Mouse (Mus musculus): ENCODE measurements around the gene Prm2.
"Not testable (repeated sequence)": the region's sequence is repeated elsewhere in the genome, so short reads cannot be mapped to it uniquely, and the experiment has no call there.

Prm2 gene

DNA sequence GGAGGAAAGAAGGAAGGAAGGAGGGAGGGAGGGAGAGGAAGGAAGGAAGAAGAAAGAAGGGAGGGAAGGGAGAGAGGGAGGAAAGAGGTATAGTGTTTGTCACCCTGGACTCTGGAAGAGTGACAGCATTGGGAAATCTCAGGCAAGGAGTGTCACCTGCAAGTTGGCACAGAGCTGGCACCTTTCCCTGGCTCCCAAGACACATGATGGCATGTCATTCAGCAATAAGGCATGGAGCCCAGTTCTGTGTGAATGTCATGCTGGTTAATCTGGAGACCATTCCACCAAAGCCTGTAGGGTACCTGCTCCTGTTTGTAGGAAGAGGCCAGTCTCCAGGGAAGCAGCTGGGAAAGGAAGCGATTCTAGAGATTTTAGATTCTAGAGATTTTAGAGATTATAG is 14.4 kb upstream of the Prm2 start:
- DNase-seq: no peak

DNA sequence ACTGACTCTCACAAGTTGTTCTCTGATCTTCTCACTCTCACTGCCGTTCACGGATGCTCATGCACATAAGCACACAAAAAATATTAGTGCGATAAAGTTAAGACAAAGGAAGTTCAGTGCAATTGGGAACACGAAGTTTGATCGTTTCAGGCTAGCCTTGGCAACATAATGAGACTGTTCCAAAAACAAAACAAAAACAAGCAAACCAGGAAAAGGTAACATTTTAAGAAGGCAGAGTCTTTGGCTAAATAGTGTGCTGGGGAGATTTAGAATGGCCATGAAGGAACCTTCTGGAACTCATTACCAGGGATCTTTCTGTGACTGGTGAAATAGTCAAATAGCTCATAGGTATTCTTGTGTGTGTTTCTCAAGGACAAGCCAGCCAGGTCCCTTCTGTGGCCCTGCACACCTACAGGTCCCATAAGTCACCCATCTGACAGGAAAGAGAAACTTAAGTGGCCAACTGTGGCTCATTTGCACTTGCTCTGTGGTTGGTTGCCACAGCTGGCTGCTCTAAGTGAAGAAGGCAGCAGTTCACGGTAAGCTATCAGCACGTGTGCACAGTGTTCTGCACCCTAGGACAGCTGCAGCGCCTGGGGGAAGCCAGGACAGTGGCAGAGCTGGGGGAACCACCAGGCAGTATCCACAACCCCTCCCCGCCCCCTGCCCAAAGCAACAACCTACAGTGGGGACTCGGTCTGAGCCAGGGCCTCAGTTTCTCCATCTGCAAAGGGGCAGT is 10.0 kb upstream of the Prm2 start, which contains the start of gene Prm1:
Gene Prm1, minus strand, starts transcription at position 51 of the 739 bp plus-strand sequence.
- DNase-seq: no peak

DNA sequence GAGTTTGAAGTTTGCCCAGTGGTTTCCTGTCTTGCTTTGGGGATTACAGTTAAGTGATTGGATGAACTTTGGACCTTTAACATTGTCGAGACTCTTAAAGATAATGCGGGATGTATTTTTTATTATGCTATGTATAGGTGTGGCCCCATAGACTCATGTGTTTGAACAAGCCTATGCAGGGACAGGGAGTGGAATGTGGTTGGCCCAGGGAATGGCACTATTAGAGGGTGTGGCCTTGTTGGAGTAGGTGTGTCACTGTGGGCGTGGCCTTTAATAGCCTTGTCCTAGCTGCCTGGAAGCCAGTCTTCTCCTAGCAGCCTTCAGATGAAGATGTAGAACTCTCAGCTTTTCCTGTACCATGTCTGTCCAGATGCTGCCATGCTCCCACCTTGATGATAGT is 6.5 kb upstream of the Prm2 start:
- not testable (repeated sequence) for DNase-seq

DNA sequence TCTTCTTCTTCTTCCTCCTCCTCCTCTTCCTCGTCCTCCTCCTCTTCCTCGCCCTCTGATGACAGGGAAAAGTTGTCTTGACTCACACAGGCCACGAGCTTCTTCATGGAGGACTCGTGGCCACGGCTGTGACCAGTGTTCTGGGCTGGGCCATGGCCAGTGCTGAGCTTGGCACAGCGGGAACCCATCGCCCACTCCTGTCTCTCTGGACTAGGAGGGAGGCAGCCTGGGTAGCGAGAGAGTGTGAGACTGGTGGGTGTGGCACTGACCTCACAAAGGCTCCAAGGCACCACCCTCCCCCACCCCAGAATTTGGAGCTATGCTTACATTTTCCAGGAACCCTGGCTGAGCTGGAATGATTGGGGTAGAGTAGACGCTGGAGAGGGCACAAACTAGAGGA is 5.2 kb downstream of the Prm2 start, which contains the start of gene Prm3:
Gene Prm3, minus strand, starts transcription at position 213 of the 400 bp plus-strand sequence.
- DNase-seq: no peak

DNA sequence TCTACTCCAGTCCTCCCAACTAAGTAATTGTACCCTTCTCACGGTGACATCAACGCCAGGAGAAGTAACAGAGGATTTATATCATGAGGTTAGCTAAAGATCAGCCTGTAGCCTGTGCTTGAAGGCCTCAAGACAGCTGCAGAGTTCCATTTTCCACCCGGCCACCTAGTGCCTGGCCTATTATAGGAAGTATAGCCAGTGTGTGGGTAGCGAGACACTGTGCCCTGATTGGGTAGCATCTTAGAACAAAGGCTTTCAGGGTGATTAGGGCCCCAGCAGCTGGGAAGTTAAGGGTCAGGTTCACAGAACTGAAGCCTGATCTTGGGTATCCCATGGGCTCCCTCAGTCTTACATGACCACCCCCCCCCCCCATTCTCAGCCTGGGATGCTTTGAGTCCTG is 7.1 kb downstream of the Prm2 start:
- DNase-seq: no peak

DNA sequence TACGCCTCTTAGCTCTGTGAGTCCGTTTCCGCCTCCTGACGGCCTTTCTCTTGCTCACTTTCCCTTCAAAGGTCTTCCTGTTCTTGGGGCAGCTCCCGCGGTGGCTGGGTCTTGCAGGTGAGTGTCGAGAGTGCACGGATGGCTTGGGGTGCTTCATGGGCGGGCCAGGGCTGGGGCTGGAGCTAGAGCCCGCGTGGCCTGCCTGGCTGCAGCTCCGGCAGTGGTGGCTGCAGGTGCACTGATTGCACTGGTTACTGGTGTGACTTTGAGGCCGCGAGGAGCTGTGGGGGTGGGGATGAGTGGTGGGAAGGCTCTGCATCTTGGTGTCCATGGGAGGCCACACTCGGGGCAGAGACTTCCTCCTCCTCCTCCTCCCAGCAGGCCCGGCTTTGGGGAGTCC is 7.7 kb downstream of the Prm2 start, which contains the start of gene Tnp2:
Gene Tnp2, minus strand, starts transcription at position 390 of the 400 bp plus-strand sequence.
- DNase-seq: no peak

DNA sequence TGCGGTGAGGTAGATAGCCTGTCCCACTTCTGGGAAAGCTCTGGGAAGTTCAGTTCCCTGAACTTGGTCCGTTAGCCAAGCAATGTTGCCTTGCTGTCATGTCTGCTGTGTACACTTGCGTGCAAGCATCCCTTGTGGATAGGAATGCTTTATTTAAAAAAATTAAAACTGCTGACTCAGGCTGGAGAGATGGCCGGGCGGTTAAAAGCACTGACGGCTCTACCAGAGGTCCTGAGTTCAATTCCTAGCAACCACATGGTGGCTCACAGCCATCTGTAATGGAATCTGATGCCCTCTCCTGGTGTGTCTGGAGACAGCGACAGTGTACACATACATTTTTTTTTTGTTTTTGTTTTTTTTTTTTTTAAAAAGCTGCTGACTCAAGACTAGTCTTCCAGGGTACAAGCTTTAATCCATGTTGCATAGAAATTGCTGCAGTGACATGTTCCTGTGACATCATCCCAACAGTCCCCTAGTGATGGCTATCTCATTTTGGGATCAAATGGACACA is 8.3 kb downstream of the Prm2 start:
- DNase-seq: no peak

DNA sequence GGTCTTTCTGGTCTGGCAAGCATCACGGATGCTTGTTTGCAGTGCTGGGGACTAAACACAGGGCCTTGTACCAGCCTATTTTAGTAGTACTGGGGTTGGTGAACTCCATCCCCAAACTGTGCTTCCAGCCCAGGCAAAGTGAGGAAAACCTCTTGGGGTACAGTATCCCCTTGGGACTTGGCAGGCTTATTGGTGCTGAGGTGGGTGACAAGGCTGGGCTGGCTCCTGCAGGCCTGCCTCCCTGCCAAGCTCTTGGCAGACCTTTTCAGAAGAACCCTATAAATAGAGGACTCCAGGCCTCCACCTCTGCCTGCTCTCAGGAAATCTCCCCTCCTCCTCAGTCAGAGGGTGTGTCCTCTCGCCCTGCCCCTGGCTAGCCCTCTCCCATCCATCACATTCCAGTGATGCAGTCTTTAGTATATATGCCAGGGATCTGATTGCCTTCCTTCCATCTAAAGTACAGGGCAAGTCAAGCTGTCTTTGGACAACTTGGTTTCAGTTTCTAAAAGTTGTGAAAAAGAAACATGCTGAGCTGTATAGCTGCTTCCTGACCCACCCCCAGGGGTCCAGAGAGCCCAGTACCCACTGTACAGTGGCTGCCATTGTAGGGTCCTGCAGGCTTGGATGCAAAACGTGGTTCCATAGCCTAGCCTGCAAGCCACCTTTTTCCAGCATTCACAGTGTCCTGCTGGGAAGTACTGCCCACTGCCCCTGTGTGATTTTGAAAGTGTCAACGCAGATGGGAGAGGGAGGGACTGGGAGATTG is 9.0 kb downstream of the Prm2 start:
- peak; percentile 26 for DNase-seq

DNA sequence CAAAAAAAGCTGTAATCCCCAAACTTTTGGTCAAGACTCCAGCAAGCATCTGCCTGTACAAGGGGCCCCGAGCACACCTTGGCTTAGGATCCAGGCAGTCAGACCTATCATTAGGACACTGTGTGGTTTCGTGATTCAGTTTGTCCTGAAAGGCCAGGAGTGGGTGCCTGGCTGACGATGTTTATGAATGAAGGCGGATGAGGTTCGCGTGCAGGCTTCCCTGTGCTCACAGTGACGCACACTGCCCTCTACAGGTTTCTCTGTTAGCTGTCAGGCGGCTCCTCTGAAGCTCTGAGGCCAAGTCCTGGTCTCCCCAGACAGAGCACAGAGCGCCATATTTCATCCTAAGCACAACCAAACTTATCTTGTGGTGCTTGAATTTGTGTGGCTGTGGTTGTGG is 9.6 kb downstream of the Prm2 start:
- DNase-seq: peak; percentile 90

DNA sequence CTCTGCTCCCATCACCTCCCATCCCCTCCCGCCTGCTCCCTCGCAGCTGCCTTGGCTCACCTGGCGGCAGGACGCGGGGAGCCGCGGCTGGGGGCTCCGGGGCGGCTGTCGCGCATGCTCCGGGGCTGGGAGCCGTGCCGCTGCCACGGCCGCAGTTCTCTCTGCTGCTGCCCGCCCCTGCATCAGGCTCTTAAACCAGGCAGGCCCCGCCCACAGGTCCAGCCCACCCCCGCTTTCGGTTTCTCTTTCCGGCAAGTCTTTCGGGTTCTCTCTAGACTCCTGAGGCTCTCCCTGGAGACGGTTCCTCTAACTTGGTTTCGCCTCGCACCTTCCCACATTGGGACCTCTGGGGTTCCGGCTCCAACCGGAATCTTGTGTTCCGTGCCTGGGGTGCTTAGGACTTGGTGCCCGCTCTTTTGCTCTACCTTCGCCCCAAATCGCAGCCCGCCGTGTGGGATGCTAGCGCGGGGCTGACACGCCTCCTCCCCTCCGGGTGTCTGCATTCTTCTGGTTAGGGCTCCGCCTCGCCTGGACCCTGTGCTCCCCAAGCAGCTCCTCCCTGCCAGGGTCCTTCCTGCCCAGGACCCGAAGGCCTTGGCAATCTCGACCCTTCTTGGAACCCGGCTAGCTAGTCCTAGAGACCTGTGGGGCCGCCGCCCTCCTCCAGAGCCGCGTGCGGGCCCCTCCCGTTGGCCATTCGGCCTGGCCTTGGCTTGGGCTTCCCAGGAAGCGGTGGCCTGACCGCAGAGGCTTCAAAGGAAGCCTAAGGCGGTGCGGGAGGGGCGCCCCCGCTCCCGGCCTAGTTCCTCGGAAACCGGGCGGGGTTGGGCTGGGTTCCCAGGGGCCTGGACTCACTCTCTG is 10.3 kb downstream of the Prm2 start, which contains the start of gene Socs1:
Gene Socs1, minus strand, starts transcription at position 166 of the 861 bp plus-strand sequence.
- peak; percentile 74 for DNase-seq

DNA sequence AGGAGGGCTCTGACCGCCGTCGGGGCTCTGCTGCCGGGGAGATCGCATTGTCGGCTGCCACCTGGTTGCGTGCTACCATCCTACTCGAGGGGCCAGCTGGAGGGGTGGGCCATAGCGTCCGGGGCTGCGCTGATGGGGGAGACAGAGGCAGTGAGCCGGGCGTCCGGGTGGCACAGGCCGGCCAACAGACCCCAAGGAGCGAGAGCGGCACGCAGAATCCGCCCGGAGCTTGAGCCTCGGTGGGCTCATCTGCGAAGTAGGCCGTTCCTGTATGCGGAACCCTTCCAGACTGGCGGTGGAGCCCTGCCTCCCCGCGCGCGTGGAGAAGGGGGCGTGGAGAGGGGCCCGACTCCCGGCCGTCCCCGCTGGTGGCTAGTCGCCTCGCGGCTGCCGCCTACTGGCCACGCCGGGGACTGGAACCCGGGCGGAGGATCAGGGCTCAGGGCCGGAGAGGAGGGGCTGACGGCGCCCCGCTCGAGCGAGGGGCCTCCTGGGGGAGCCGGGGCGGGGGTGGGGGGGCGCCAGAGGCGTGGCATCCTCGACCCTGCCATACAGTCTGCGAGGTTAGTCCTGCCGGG is 11.1 kb downstream of the Prm2 start:
- peak; percentile 87 for DNase-seq

DNA sequence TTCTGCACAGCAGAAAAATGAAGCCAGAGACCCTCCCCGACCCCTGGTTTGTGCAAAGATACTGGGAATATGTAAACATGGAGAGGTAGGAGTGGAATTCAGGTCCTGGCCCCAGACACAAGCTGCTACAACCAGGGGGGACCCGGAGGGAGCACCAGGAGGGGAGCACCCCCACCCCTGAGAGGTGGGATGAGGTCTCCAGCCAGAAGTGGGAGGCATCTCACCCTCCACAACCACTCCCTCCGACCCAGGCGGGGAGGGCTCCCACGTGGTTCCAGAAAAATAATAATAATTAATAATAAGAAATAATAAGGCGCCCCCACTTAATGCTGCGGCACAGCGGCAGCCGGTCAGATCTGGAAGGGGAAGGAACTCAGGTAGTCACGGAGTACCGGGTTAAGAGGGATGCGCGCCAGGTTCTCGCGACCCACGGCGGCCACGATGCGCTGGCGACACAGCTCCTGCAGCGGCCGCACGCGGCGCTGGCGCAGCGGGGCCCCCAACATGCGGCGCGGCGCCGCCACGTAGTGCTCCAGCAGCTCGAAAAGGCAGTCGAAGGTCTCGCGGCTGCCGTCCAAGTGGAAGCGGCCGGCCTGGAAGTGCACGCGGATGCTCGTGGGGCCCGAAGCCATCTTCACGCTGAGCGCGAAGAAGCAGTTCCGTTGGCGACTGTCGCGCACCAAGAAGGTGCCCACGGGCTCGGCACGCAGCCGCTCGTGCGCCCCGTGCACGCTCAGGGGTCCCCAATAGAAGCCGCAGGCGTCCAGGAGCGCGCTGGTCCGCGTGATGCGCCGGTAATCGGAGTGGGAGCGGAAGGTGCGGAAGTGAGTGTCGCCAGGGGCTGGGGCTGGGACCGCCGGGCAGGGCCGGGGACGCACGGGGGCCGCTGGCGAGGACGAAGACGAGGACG is 11.8 kb downstream of the Prm2 start:
- DNase-seq: peak; percentile 32

DNA sequence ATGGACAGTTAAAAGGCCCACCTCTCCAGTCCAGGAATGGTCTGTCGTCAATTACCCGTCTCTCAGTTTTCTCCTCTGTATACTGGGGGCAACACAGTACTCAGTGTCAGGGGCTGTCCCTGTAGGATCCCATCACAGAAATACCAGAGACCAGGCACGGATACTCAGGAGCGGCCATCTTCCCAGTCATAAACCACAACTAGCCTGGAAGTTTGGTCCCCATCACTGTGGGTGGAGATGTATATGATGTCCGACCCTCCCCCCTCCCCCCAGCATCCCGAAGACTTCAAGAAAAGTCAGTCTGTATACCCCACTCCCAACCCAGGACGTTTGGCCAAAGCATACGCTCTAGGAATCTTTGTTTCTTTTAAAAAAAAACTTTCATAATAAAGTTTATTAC is 12.5 kb downstream of the Prm2 start:
- no peak for DNase-seq

DNA sequence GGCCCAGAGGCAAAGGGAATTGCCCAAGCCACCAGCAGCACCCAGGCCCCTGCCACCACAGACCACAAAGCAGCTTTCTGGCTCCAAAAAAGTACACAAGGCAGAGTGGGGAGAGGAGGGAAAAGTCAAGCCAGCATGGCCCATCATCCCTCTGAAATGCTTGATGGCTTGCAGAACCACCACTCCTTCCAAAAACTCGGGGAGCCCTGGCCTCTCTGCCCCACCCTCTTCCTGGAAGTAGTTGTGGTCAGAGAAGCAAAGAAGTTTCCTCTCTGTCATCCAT is 12.8 kb downstream of the Prm2 start:
- peak; percentile 22 for DNase-seq

DNA sequence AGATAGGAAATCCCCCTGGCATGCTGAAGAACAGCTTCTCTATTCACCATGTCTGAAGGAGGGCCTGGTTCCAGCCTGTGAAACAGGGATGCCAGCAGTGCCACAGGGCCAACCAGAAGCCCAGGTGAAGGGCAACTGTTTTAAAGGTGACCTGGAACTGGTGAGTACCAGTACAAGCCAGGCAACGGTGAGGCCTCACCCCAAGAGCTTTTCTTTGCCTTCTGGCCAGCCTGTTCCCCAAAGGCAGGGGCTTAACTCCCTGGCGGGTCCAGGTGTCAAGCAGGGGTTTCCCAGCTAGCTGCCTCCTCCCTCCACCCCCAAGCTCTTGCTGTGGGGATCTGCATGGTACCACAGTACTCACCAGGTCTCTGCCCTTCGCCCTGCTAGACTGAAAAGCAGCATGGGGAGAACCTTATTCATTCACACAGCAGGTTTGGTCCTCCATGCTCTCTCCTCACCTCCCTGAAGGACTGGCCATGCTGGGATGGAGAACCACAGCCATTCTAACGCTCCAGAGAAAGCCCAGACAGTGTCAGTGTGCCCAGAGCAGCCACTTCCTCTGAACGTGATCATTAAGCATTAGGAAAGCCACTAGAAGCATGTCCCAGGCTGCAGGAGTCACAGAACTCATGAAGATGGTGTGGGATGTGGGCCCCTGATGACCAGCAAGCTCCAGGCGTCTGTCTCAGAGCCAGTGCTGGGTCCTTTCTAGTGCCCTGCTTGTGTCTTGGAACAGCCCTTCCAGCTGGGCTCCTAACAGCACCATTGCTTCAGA is 13.4 kb downstream of the Prm2 start:
- no peak for DNase-seq

DNA sequence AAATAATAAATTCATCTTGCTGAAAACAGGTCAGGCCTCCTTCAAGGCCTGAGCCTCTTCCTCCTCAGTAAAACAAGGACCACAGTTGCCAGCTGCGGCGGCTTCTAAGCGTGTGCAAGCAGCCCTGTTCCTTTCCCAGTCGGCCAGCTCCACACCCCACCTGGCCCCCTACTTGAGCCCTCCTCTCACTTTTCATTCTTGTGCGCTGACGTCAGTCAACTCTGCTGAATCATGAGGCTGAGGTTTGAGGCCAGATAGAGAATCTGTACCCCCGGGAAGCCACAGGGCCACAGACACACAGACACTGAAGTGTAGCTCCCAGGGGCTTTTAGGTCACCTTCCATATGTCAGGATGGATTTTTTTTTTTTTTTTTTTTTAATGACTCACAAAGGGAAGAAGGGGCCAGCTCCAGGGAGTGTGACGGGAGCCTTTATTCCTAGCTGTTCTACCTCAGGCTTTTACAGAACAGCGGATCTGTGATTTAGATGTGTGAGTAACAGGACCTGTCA is 14.0 kb downstream of the Prm2 start:
- DNase-seq: no peak

DNA sequence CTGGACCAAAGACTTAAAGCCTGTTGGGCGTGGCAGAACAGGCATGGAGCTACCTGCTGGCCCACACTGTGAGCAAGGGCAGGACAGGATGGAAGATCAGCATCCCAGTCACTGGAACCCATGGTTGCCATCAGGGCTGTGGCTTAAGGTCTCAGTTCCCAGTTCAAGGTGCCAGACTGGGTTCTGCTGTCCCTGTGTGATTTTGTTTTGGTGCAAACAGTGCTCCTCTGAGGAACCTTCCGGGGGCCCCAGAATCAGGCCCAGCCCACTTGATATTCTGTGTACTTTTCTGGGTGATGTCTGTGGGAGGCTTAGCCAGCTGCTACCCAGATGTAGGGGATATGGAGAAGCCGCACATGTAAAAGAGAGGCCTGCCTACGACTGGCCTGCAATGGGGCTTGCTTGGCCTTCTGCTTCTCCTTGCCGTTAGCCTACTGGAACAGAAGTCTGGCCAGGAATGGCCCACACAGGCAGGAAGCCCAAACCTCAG is 15.3 kb downstream of the Prm2 start:
- no peak for DNase-seq

DNA sequence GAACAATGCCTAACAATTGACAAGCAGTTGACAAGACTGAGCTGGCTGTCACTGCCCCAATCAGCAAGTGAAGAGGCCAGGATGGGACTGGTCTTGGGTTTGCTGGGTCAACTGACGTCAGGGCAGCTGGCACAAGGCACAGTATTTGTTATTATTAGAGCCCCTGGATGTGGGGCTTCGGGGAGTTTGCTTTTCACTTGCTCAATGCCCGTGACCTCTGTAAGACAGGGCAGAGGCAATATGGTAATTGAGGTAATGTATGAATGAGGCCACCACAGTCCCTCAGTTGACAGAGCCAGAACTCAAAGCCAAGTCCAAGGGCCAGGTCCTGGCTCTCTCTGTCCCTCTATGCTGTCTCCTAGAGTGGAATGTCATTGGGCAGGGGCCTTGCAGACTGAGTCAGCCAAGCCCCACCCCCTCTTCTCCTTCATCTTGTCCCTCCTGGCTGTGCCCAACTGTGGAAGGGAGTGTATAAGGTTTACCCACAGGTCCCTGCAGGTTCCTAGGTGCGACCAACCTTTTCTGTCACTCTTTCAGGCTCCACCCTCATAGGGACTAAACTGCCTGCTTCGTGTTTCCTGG is 18.3 kb downstream of the Prm2 start:
- DNase-seq: no peak

DNA sequence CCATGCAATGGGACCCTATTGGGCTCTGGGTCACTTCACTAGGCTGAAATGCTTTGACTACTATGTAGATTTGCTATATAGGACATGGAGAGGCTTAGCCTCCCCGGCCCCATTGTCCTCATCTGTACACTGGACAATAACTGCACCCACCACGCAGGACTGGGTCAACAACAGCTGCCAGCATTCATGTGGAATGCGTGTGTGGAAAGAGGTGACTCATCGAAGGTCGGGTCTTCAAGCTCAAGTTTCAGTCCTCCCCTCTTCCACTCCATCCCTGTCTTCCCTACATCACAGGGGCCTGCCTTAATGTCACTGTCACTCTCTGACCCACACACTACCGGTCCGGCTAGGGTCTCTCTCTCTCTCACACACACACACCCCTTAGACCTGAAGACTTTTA is 19.6 kb downstream of the Prm2 start:
- DNase-seq: no peak

DNA sequence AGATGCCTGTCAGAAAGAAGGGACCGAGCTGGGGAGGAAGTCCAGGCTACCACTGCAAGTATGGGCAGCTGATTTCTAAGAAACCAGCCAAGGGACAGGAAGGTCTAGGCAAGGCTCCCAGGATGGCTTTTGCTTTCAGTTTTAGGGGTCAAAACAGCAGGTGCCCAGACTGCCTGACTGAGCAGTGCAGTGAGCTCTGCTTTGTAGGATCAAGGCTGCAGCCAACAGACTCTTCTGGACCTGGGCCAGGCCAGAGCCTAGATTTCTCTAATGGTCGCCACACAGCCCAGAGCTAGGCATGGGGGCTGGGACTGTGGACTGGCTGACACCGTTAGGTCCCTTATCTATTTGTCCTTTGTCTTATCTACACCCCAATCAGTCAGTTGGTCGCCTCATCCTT is 21.2 kb downstream of the Prm2 start:
- no peak for DNase-seq
